In genomic region chr5:122129068-122129655, GRCm38 (mm10) we compare ENCODE assay signal across 9 mouse cellular contexts. TPM values are rescaled to one million over a fixed set of nuclear protein-coding genes. Genes with fewer than 3 reads are reported as not detected.
DNase-seq lines count a peak whose midpoint lies in the region; ATAC-seq and TF ChIP-seq lines count a peak whose summit lies in the region.
"Had no signal": no experiment of that assay in that cellular context is flagged by ENCODE, and none has a peak within 500 bp of the region (broad histone marks: within the 10 kb centered on the region; RNA-seq: fewer than 3 reads in every experiment).

No protein-coding gene starts in this region.

- TF ChIP-seq CTCF in hindbrain, postnatal 0 days (IDR thresholded peaks at IDR 0.05; ENCODE audit: low read depth), result peak; percentile 76
- peak; percentile 85 for TF ChIP-seq CTCF in stomach, postnatal 0 days (IDR thresholded peaks at IDR 0.05; ENCODE audit: low read depth)

- TF ChIP-seq EP300 in stomach, postnatal 0 days (optimal IDR thresholded peaks at IDR 0.05), result no peak

- ATAC-seq in hindbrain, postnatal 0 days, result peak; percentile 44; the same call in 1 of the 2 replicates
- ATAC-seq in midbrain, embryonic 14.5 days (ENCODE audit: low FRiP score, low TSS enrichment), result no peak
- no peak for ATAC-seq in stomach, postnatal 0 days (ENCODE audit: low FRiP score, low TSS enrichment)

- no peaks in the 10 kb centered on the region for H3K36me3 ChIP-seq in hindbrain, postnatal 0 days (ENCODE audit: insufficient read depth, low read length)
- no peaks in the 10 kb centered on the region for H3K36me3 ChIP-seq in midbrain, embryonic 14.5 days (ENCODE audit: control insufficient read depth, insufficient read depth, low read length)
- H3K36me3 ChIP-seq in stomach, postnatal 0 days (ENCODE audit: control insufficient read depth, insufficient read depth, low read length), result no peaks in the 10 kb centered on the region

- H3K4me1 ChIP-seq in hindbrain, postnatal 0 days (ENCODE audit: insufficient read depth, low read length), result peaks cover 8% of the 10 kb centered on the region; the same call in 1 of the 2 replicates
- H3K4me1 ChIP-seq in midbrain, embryonic 14.5 days (ENCODE audit: control insufficient read depth, insufficient read depth, low read length), result peaks cover 7% of the 10 kb centered on the region; the same call in 1 of the 2 replicates
- H3K4me1 ChIP-seq in stomach, postnatal 0 days (replicated peaks; ENCODE audit: control insufficient read depth, insufficient read depth), result no peaks in the 10 kb centered on the region

- no peak overlapping the region for H3K27ac ChIP-seq in hindbrain, postnatal 0 days
- no peak overlapping the region for H3K27ac ChIP-seq in midbrain, embryonic 14.5 days (replicated peaks; ENCODE audit: low read depth, low read length)
- no peak overlapping the region for H3K27ac ChIP-seq in stomach, postnatal 0 days (replicated peaks)
- H3K27ac ChIP-seq: macrophage had no signal

- H3K4me3 ChIP-seq in hindbrain, postnatal 0 days (ENCODE audit: low read length), result no peak overlapping the region
- no peak overlapping the region for H3K4me3 ChIP-seq in midbrain, embryonic 14.5 days (replicated peaks; ENCODE audit: low read depth, low read length)
- H3K4me3 ChIP-seq in stomach, postnatal 0 days (ENCODE audit: low read depth, low read length), result no peak overlapping the region

- 30% methylated on average over 16 of the region's 16 CpGs for WGBS in hindbrain, postnatal 0 days
- 36% methylated on average over 16 of the region's 16 CpGs for WGBS in midbrain, embryonic 14.5 days
- WGBS in stomach, postnatal 0 days, result 36% methylated on average over 15 of the region's 16 CpGs

- no peaks in the 10 kb centered on the region for H3K27me3 ChIP-seq in hindbrain, postnatal 0 days (ENCODE audit: insufficient read depth, low read length)
- no peaks in the 10 kb centered on the region for H3K27me3 ChIP-seq in midbrain, embryonic 14.5 days (ENCODE audit: control insufficient read depth, insufficient read depth, low read length)
- H3K27me3 ChIP-seq in stomach, postnatal 0 days (ENCODE audit: control insufficient read depth, insufficient read depth, low read length), result no peaks in the 10 kb centered on the region

- 0 out of 2 replicates have a peak overlapping the region, but pooled peaks have one; percentile 5 for H3K4me2 ChIP-seq in hindbrain, postnatal 0 days (ENCODE audit: low read depth, low read length)
- H3K4me2 ChIP-seq in midbrain, embryonic 14.5 days (ENCODE audit: low read length), result no peak overlapping the region
- no peak overlapping the region for H3K4me2 ChIP-seq in stomach, postnatal 0 days (replicated peaks; ENCODE audit: low read depth)

- H3K9ac ChIP-seq in hindbrain, postnatal 0 days (replicated peaks; ENCODE audit: low read length), result no peak overlapping the region
- H3K9ac ChIP-seq in midbrain, embryonic 14.5 days (replicated peaks; ENCODE audit: low read length), result no peak overlapping the region
- H3K9ac ChIP-seq in stomach, postnatal 0 days (ENCODE audit: low read length), result no peak overlapping the region

- peak; percentile 81 for DNase-seq in gastrocnemius, adult 18-20 months (ENCODE audit: low spot score)
- DNase-seq in gastrocnemius, postnatal 25 days, result no peak
- DNase-seq in cerebellum, adult 18-20 months, result peak; percentile 85
- peak; percentile 70 to 93 for DNase-seq in frontal cortex, adult 2 months (ENCODE audit: extremely low spot score in 1 of 2, low spot score in 1 of 2)
- DNase-seq in hindbrain, postnatal 0 days (ENCODE audit: low spot score), result peak; percentile 94
- DNase-seq in left cerebral cortex, adult 18-20 months (ENCODE audit: low spot score in 2 of 2), result peak; percentile 74 to 81
- DNase-seq in midbrain, embryonic 14.5 days, result peak; percentile 94
- peak; percentile 65 for DNase-seq in stomach, postnatal 0 days (ENCODE audit: low spot score)

- no peaks in the 10 kb centered on the region for H3K9me3 ChIP-seq in hindbrain, postnatal 0 days (ENCODE audit: low read length)
- H3K9me3 ChIP-seq in midbrain, embryonic 14.5 days (ENCODE audit: control insufficient read depth, low read length), result no peaks in the 10 kb centered on the region
- no peaks in the 10 kb centered on the region for H3K9me3 ChIP-seq in stomach, postnatal 0 days (ENCODE audit: control insufficient read depth, low read length)

RNA-seq across cellular contexts. Expression of gene Ccdc63, which starts 11.5 kb away (rescaled TPM):
- total RNA-seq in gastrocnemius, adult 18-20 months (2021), result not detected
- total RNA-seq in gastrocnemius, postnatal 25 days (2021), result not detected
- polyA plus RNA-seq in frontal cortex, adult 2 months (2012; rRNA removed), result 0.42 and 1.2 TPM in 2 replicates
- total RNA-seq in hindbrain, postnatal 0 days (2014; rRNA removed), result 0.04 and 0.16 TPM in 2 replicates
- polyA plus RNA-seq in hindbrain, postnatal 0 days (2015; fragmentation: Nextera tagmentation; extraction: Ambion mirVana), result 0.23 TPM in 1 of 2 replicates, not detected in the other
- under 1 TPM; 0.82 to 0.84 TPM for total RNA-seq in left cerebral cortex, adult 18-20 months (2021)
- polyA plus RNA-seq in midbrain, embryonic 14.5 days (2014; fragmentation: Nextera tagmentation; extraction: Ambion mirVana), result not detected in 2 replicates
- 0.07 TPM in 2 replicates for polyA plus RNA-seq in stomach, postnatal 0 days (2015; fragmentation: Nextera tagmentation; extraction: Ambion mirVana)

RNA-seq across cellular contexts. Expression of gene Myl2, which starts 28.4 kb away (rescaled TPM):
- 1,000 to 10,000 TPM; 1,098 to 1,338 TPM for total RNA-seq in gastrocnemius, adult 18-20 months (2021)
- 1,000 to 10,000 TPM in 1 of 2 experiments, 100 to 1,000 TPM in 1; 354 to 1,320 TPM for total RNA-seq in gastrocnemius, postnatal 25 days (2021)
- polyA plus RNA-seq in frontal cortex, adult 2 months (2012; rRNA removed), result 1.8 TPM in 2 replicates
- total RNA-seq in hindbrain, postnatal 0 days (2014; rRNA removed), result not detected in 2 replicates
- 2.4 and 3.0 TPM in 2 replicates for polyA plus RNA-seq in hindbrain, postnatal 0 days (2015; fragmentation: Nextera tagmentation; extraction: Ambion mirVana)
- total RNA-seq in left cerebral cortex, adult 18-20 months (2021), result 1 to 10 TPM; 1.3 to 2.0 TPM
- 1.9 and 3.0 TPM in 2 replicates for polyA plus RNA-seq in midbrain, embryonic 14.5 days (2014; fragmentation: Nextera tagmentation; extraction: Ambion mirVana)
- 0.21 and 0.30 TPM in 2 replicates for polyA plus RNA-seq in stomach, postnatal 0 days (2015; fragmentation: Nextera tagmentation; extraction: Ambion mirVana)
- polyA plus RNA-seq: macrophage had no signal

RNA-seq across cellular contexts. Expression of gene Ppp1cc, which starts 28.9 kb away (rescaled TPM):
- total RNA-seq in gastrocnemius, adult 18-20 months (2021), result 100 to 1,000 TPM; 125 to 143 TPM
- total RNA-seq in gastrocnemius, postnatal 25 days (2021), result 100 to 1,000 TPM; 111 to 125 TPM
- 365 and 386 TPM in 2 replicates for polyA plus RNA-seq in frontal cortex, adult 2 months (2012; rRNA removed)
- 205 and 207 TPM in 2 replicates for total RNA-seq in hindbrain, postnatal 0 days (2014; rRNA removed)
- 177 and 184 TPM in 2 replicates for polyA plus RNA-seq in hindbrain, postnatal 0 days (2015; fragmentation: Nextera tagmentation; extraction: Ambion mirVana)
- total RNA-seq in left cerebral cortex, adult 18-20 months (2021), result 100 to 1,000 TPM; 190 to 202 TPM
- 232 and 238 TPM in 2 replicates for polyA plus RNA-seq in midbrain, embryonic 14.5 days (2014; fragmentation: Nextera tagmentation; extraction: Ambion mirVana)
- polyA plus RNA-seq in stomach, postnatal 0 days (2015; fragmentation: Nextera tagmentation; extraction: Ambion mirVana), result 104 and 112 TPM in 2 replicates

Comparison
In these comparisons a context has a peak if more than half of its experiments do, and no peak if none do; other contexts are left out.
1. RNA of gene Myl2, which starts 28.4 kb away (total RNA-seq): 1,098 to 1,338 TPM in gastrocnemius, adult 18-20 months and 354 to 1,320 TPM in gastrocnemius, postnatal 25 days; 1.3 to 2.0 TPM in left cerebral cortex, adult 18-20 months and not detected in hindbrain, postnatal 0 days; every median in the first group is over 100 times any median in the second.